Mouse (Mus musculus) kidney, postnatal 36 days (tissue): ENCODE results near the gene Ppp1r1c.

Experiments
- DNase-seq, 2 experiments: peaks; one replicate each; pipeline ENCODE4 v3.0.0; 2021 to 2022; ENCODE audit warnings: mixed read lengths in 2 of 2

The Ppp1r1c gene

GRCm38 (mm10) chr2:79707575-79707974 lies at the start of gene Ppp1r1c:
Ppp1r1c (plus strand) TSS chr2:79707780.
- DNase-seq, result no peak

DNA sequence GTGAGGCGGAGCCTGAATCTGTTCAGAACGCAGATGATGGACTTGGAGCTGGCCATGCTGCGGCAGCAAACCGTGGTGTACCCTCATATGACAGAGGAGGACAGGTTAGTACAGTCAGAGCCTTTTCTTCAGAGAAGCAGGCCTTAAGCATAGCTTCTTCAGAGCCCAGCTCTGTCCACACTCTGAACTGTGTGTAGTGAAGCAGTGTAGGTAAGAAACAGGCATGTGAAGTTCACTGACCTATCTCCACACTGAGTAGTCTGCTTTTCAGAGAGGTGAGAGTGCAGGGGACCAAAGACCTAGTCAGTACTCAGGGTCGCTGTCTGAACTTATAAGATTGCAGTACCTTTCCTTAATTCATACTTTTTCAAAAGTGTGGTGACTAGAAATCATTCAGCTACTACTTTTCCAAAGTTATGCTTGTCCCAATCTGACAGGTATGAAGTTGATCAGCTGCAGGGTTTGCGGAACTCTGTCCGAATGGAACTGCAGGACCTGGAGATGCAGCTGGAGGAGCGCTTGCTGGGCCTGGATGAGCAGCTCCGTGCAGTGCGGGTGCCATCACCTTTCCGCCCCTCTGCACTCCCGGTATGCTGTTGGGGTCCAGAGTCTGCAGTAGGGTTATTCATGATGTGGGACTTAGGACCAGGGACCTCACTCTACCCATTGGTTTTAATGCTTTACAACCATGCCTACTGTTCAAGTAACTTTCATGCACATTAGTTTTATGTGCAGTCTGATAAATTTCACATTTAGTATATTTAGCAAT lies 47.0 kb upstream of the Ppp1r1c start:
- DNase-seq, result peak; percentile 79 to 86

DNA sequence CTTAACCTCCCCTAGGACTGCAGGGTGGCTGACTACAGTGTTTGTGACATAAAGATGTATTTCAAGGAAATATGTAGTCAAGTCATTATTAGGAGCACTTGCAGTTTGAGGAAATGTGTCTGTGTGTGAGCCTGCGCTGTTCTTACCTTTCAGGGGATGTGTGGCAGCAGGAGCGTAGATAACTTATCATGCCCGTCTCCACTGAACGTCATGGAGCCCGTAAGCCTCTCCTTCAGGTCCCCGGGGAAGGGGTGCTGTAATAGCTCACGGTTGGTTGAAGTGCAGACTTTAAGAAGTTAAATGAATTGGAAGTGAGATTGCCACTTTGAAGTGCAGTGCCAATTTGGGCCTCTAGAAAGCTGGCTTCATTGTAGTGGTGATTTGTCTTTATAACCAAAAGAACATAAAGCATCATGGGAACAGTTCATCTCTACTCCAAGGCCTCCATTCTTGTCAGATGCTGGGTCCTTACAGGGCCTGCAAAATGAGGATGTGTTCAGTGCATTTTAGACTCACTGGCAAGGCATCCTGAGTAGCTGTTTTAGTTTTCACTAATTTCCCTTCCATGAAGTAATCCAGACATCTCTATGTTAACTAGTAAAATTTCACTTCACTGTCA lies 46.0 kb upstream of the Ppp1r1c start:
- no peak for DNase-seq

GRCm38 (mm10) chr2:79664532-79665286 lies 42.9 kb upstream of the Ppp1r1c start:
- peak; percentile 64 to 72 for DNase-seq

DNA sequence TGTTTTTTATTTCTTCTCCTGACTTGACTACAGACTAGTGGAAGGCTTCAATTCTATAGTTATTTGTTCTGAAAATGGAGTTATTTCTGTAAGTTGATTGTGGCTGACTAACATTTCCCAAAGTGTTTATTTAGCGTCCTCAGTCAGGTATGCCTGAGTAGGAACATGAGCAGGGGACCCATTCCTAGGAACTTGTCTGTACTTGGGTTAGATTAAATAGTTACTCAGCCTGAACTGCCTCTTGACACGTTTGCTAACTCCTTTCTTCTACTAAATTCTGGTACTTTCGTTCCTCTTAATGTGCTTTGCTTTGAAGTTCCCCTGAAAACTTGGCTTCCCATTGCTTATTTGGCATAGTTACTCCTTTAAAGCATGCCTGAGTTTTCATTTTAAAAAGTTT lies 42.1 kb upstream of the Ppp1r1c start:
- DNase-seq, result no peak

DNA sequence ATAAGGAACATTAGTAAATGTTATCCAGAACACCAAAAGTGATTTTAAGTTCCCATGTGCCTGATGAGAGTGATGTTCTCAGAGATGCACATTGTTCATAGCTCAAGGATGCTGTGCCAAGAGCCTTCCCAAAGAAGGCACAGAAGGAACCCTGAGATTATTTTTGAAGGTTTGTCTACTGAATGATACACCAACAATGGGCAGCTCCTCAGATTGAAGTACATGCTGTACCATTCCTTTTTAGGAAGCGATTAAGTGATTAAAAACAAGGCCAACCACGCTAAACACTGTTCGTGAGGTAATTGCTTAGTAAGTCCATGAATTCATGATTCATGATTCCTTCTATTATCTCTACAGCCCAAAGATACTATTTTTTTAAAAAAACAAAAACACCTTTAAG lies 32.3 kb upstream of the Ppp1r1c start:
- DNase-seq, result no peak

DNA sequence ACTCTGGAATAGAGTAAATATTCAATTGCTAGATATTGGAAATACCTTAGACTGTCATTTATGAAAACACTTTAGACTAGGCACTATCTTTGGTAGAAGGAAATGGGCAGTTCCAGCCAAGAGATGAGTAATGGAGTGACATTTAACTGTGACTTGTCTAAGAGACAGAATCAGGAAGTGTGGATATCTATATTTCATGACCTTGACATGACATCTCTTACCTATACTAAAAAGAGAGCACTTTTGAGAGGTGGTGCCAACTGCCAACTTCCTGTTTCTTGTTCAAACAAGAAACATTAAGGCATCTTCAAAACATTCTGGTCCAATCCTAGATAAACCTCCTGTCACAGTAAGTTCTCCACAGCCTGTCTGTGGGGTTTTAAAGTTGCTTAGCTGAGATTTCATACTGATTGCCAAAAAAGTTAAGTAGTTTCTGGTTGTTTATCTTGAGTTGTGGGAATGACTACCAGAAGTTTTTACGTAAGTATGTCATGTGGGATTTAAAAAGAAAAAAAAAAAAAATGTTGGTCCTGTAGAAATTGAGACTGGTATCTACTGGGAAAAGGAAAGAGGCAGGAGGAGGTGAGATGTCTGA lies 29.8 kb upstream of the Ppp1r1c start:
- no peak for DNase-seq

DNA sequence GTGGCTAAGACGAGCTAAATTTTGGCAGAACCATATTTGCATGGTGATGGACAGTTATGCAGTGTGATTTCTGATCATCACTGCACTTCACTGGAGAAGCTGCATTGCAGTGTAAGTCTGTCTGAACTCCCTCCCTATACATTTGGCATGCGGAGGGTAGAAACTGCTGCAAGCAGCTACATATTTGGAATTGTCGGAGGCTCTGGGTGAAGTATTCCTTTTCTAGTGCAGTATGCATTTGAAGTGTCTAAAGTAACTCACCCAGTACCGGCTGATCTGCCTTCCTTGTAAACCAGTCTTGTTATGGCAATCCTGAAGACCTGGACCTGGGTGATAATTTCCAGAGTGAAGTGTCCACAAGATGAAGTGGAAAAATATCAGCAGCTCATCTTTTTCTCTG lies 25.9 kb upstream of the Ppp1r1c start:
- no peak for DNase-seq

- DNase-seq, result no peak
These were observed 24.3 kb upstream of the Ppp1r1c start for GRCm38 (mm10) chr2:79683258-79683657.

GRCm38 (mm10) chr2:79690838-79691237 lies 16.7 kb upstream of the Ppp1r1c start:
- DNase-seq, result no peak

- DNase-seq, result no peak
These were observed 12.4 kb upstream of the Ppp1r1c start for GRCm38 (mm10) chr2:79695190-79695589.

DNA sequence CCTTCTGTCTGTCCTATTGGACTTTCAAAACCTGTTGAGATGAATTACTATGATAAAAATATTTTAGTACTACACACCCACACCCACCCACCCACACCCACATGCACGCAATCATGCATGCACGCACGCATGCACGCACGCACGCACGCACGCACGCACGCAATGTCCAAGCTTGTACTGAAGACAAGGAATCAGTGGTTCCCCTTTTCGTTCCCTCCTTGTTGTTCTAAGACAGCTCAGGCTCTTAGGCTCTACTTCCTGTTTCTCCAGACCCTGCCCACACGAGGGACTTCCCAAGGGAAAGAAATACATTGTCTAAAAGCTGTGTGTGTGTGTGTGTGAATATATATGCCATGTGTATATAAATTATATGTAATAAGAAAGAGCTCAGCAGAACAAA lies 11.6 kb upstream of the Ppp1r1c start:
- no peak for DNase-seq

DNA sequence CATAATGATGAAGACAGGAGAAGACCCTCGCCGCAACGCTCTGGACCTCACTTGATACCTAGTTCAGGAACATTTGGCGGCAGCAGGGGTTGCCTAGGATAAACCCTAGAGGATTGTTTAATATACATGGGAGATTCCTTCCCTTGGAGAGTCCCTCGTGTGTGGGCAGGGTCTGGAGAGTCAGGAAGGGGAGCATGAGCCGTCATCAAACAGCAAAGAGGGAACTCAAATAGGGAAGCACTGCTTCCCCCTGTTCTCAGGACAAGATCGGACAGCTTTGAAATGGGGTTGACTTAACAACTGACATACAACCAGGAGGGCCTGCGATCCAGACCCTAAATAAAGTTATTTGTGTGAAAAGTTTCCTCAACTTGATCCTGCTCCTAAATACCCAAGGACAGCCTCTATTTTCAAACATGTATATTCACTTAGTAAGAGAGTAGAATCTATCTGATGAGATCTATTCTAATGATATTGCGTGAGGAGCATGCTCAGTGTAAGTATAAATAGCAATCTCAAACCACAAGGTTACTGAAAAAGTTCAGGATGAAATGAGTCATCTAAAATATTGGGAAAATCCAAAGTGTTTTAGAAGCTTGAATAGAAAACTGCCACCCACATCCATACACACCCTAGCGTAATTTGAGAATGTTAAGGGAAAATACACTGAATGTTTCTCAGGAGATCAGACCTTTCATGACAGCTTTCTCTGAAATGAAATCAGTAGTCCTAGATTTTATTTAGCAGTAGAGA lies 10.9 kb upstream of the Ppp1r1c start:
- no peak for DNase-seq

GRCm38 (mm10) chr2:79698166-79698565 lies 9.4 kb upstream of the Ppp1r1c start:
- no peak for DNase-seq

GRCm38 (mm10) chr2:79704773-79705172 lies 2.8 kb upstream of the Ppp1r1c start:
- no peak for DNase-seq

DNA sequence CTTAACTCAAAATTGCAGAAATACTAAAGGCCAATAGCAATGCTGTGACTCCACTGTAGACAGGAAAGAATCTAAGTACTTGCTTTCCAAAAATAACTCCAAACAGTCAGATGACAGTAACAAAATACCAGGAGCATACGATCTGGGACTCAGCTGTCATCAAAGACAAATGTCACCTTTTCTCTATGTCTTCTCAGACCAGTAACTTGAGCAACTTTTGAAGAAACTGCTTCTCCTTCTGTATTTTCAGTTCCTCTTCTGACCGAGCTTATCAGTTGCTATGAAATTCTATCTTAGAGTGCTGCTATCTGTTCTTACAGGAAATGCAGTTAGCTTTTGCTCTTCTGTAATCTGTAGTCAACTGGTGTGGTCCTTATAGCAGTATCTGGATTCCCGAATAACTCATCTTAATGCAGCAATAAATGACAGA lies 6.1 kb downstream of the Ppp1r1c start:
- DNase-seq, result no peak

- DNase-seq, result no peak
These were observed 7.2 kb downstream of the Ppp1r1c start for GRCm38 (mm10) chr2:79714745-79715144.

- no peak for DNase-seq
These were observed 8.3 kb downstream of the Ppp1r1c start for GRCm38 (mm10) chr2:79715925-79716324.

DNA sequence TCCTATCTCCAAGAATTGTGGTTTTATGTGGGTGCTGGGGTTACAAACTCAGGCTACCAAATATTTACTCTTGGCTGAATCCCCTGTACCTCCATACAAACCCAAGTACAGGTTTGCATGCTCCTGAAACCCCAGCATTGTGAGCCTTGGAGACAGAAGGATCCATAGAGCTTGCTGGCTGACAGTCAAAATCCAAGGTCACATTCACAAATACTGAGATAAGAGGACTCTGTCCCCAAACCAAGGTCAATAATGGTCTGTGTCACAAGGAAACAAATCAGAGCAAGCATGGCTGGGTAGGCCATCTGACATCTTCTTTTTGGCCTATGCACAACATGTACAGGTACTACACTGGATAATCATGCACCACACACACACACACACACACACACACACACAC lies 10.3 kb downstream of the Ppp1r1c start:
- no peak for DNase-seq

DNA sequence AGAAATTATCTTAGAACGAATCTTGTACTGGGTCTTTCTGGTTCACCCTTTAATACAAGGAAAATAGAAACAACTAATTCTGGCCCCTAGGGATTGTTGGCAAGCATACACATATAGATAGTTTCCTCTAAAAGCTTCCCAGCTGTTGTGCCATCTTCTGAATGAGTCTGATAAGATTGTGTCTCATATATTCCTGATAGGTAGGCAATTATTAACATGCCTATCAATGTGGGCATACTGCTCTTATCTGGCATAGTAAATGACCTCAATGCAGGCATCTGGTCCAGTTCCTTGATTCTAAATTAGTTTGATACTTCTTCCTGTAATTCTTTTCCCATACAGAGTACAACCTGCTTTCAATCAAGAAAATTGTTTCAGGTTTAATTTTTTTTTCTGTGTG lies 14.8 kb downstream of the Ppp1r1c start:
- DNase-seq, result no peak

DNA sequence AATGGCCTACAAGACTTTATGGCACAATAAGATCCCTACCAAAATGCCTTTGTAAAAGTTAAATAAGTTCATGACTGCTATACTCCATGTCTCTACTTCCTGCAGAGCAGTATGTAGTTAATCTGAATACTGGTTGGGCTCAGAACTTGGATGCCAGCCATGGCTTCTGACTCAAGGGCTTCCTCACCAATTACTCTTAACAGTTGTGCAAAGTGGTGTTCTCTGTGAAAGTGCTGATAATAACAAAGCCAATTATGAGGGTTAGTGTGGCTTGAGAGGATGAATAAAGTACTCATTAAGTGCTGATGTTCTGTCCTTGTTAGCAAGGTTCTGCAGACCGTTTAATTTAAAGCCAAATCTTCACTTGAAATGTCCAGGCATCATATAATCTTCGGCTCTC lies 31.4 kb downstream of the Ppp1r1c start:
- peak; percentile 17 to 45 for DNase-seq

DNA sequence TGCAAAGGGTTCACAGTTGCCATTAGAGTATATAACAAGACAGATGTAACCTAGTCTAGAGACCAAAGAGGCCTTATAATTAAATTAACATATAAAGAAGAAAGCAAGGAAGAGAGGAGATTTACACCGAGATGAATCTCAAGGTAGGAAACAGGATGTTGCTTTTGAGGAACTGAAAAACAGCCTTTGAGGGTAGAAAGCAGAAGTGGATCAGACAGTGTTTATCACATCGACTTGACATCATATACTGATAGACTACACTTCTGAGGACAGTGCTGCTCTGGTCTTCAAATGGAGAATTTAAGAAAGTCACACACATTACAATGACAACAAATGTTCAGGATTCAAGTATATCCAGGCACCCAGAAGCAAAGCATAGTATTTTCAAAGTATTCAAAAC lies 34.4 kb downstream of the Ppp1r1c start:
- DNase-seq, result no peak

DNA sequence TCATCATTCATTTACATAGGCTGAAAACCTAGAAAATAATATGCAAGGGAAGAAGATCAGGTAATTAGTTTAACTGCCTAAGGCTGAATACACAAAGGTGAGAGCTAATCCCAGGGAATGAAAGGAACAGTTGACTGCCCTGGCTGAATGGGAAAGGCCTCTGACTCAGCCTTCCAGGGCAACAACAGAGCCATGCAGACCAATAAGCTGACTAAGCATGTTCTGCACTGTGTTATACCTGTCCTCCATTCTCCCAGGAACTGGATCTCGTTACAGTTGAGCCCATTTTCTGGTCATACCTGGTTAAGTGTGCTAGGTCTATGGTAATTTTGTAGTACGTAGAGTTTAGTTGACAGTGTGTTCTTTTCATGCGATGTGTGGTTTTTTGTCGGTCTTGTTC lies 36.6 kb downstream of the Ppp1r1c start:
- DNase-seq, result no peak
